Mouse (Mus musculus): ENCODE results near the gene Stk32c. TPM values are rescaled to one million over a fixed set of nuclear protein-coding genes. Genes with fewer than 3 reads are reported as not detected.

Gene Stk32c
- polyA plus RNA-seq, 1 experiment from 2014 or later = 0.26 TPM

- Histone ChIP-seq H3K9me3 (no peaks in the 10 kb centered on the region), H3K9ac (peak overlapping the region; percentile 58), H3K4me1 (peaks cover 7% of the 10 kb centered on the region; the same call in 1 of the 2 replicates), H3K27ac (no peak overlapping the region), H3K27me3 (peaks cover 45% of the 10 kb centered on the region), H3K4me3 (peak overlapping the region; percentile 64), H3K4me2 (replicated peaks) (peak overlapping the region; percentile 98), H3K36me3 (no peaks in the 10 kb centered on the region)
- peak; percentile 68; the same call in 1 of the 2 replicates for ATAC-seq (ENCODE audit: insufficient number of reproducible peaks, insufficient read depth, low FRiP score, low TSS enrichment)
- 1% methylated on average over 23 of the region's 23 CpGs for WGBS
Measured at GRCm38 (mm10) chr7:139188634-139189207, 24.4 kb downstream of the Stk32c start.

- H3K9me3 ChIP-seq = no peaks in the 10 kb centered on the region
- H3K9ac ChIP-seq = peak overlapping the region; percentile 58
- peaks cover 45% of the 10 kb centered on the region for H3K27me3 ChIP-seq
- peak; percentile 92 for ATAC-seq (ENCODE audit: insufficient number of reproducible peaks, insufficient read depth, low FRiP score, low TSS enrichment)
- H3K4me1 ChIP-seq = peaks cover 7% of the 10 kb centered on the region; the same call in 1 of the 2 replicates
- H3K4me3 ChIP-seq = peak overlapping the region; percentile 64
- H3K36me3 ChIP-seq = no peaks in the 10 kb centered on the region
- H3K27ac ChIP-seq = no peak overlapping the region
- H3K4me2 ChIP-seq (replicated peaks) = peak overlapping the region; percentile 98
- under 1% methylated on average over 93 of the region's 94 CpGs for WGBS
Measured at GRCm38 (mm10) chr7:139187771-139188633, 25.1 kb downstream of the Stk32c start.

- Histone ChIP-seq H3K9me3 (no peaks in the 10 kb centered on the region), H3K9ac (no peak overlapping the region), H3K36me3 (no peaks in the 10 kb centered on the region), H3K27ac (no peak overlapping the region), H3K27me3 (peaks cover 45% of the 10 kb centered on the region), H3K4me3 (peak overlapping the region; percentile 64), H3K4me1 (peaks cover 7% of the 10 kb centered on the region; the same call in 1 of the 2 replicates), H3K4me2 (replicated peaks) (peak overlapping the region; percentile 98)
- WGBS = 37% methylated on average over 7 of the region's 7 CpGs
- ATAC-seq (ENCODE audit: insufficient number of reproducible peaks, insufficient read depth, low FRiP score, low TSS enrichment) = no peak
Measured at GRCm38 (mm10) chr7:139187277-139187676, 25.8 kb downstream of the Stk32c start.

GRCm38 (mm10) chr7:139186436-139186835, 26.7 kb downstream of the Stk32c start:
- H3K9me3 ChIP-seq = no peaks in the 10 kb centered on the region
- H3K9ac ChIP-seq = no peak overlapping the region
- no peak overlapping the region for H3K4me2 ChIP-seq (replicated peaks)
- no peak overlapping the region for H3K27ac ChIP-seq
- H3K36me3 ChIP-seq = no peaks in the 10 kb centered on the region
- peaks cover 45% of the 10 kb centered on the region for H3K27me3 ChIP-seq
- no peak for ATAC-seq (ENCODE audit: insufficient number of reproducible peaks, insufficient read depth, low FRiP score, low TSS enrichment)
- H3K4me1 ChIP-seq = peaks cover 7% of the 10 kb centered on the region; the same call in 1 of the 2 replicates
- H3K4me3 ChIP-seq = no peak overlapping the region
- 72% methylated on average over 8 of the region's 8 CpGs for WGBS

GRCm38 (mm10) chr7:139185971-139186370, 27.1 kb downstream of the Stk32c start:
- Histone ChIP-seq H3K27me3 (peaks cover 45% of the 10 kb centered on the region), H3K36me3 (no peaks in the 10 kb centered on the region), H3K4me2 (replicated peaks) (no peak overlapping the region), H3K4me1 (peaks cover 7% of the 10 kb centered on the region; the same call in 1 of the 2 replicates), H3K4me3 (no peak overlapping the region), H3K9ac (no peak overlapping the region), H3K27ac (no peak overlapping the region), H3K9me3 (no peaks in the 10 kb centered on the region)
- WGBS = 39% methylated on average over 5 of the region's 5 CpGs
- no peak for ATAC-seq (ENCODE audit: insufficient number of reproducible peaks, insufficient read depth, low FRiP score, low TSS enrichment)

GRCm38 (mm10) chr7:139184846-139185245, 28.3 kb downstream of the Stk32c start:
- Histone ChIP-seq H3K9ac (no peak overlapping the region), H3K36me3 (no peaks in the 10 kb centered on the region), H3K4me3 (no peak overlapping the region), H3K27ac (no peak overlapping the region), H3K27me3 (peaks cover 41% of the 10 kb centered on the region), H3K4me2 (replicated peaks) (no peak overlapping the region), H3K9me3 (no peaks in the 10 kb centered on the region), H3K4me1 (peaks cover 7% of the 10 kb centered on the region; the same call in 1 of the 2 replicates)
- no peak for ATAC-seq (ENCODE audit: insufficient number of reproducible peaks, insufficient read depth, low FRiP score, low TSS enrichment)
- 82% methylated on average over 7 of the region's 7 CpGs for WGBS

GRCm38 (mm10) chr7:139184396-139184795, 28.7 kb downstream of the Stk32c start:
- Histone ChIP-seq H3K27ac (no peak overlapping the region), H3K27me3 (peaks cover 41% of the 10 kb centered on the region), H3K9me3 (no peaks in the 10 kb centered on the region), H3K4me3 (no peak overlapping the region), H3K36me3 (no peaks in the 10 kb centered on the region), H3K9ac (no peak overlapping the region), H3K4me1 (peaks cover 7% of the 10 kb centered on the region; the same call in 1 of the 2 replicates), H3K4me2 (replicated peaks) (no peak overlapping the region)
- no peak for ATAC-seq (ENCODE audit: insufficient number of reproducible peaks, insufficient read depth, low FRiP score, low TSS enrichment)
- 76% methylated on average over 4 of the region's 4 CpGs for WGBS

GRCm38 (mm10) chr7:139180058-139180457, 33.0 kb downstream of the Stk32c start:
- ATAC-seq (ENCODE audit: insufficient number of reproducible peaks, insufficient read depth, low FRiP score, low TSS enrichment) = no peak
- no peak overlapping the region for H3K4me2 ChIP-seq (replicated peaks)
- H3K9me3 ChIP-seq = no peaks in the 10 kb centered on the region

GRCm38 (mm10) chr7:139179299-139179698, 33.8 kb downstream of the Stk32c start:
- no peak for ATAC-seq (ENCODE audit: insufficient number of reproducible peaks, insufficient read depth, low FRiP score, low TSS enrichment)
- no peak overlapping the region for H3K4me2 ChIP-seq (replicated peaks)
- H3K27ac ChIP-seq = no peak overlapping the region
- no peaks in the 10 kb centered on the region for H3K36me3 ChIP-seq
- H3K9me3 ChIP-seq = no peaks in the 10 kb centered on the region
- no peak overlapping the region for H3K9ac ChIP-seq
- WGBS = 75% methylated on average over 5 of the region's 5 CpGs
- H3K4me3 ChIP-seq = no peak overlapping the region
- no peaks in the 10 kb centered on the region for H3K4me1 ChIP-seq
- no peaks in the 10 kb centered on the region for H3K27me3 ChIP-seq

More at GRCm38 (mm10) chr7:139180058-139180457, 33.0 kb downstream of the Stk32c start:
- no peak overlapping the region for H3K27ac ChIP-seq
- 84% methylated on average over 3 of the region's 3 CpGs for WGBS
- no peaks in the 10 kb centered on the region for H3K4me1 ChIP-seq
- no peak overlapping the region for H3K4me3 ChIP-seq
- H3K36me3 ChIP-seq = no peaks in the 10 kb centered on the region
- H3K27me3 ChIP-seq = peaks cover 7% of the 10 kb centered on the region; the same call in 1 of the 2 replicates
- H3K9ac ChIP-seq = no peak overlapping the region

- Histone ChIP-seq H3K4me3 (no peak overlapping the region), H3K4me1 (no peaks in the 10 kb centered on the region), H3K9me3 (no peaks in the 10 kb centered on the region), H3K9ac (no peak overlapping the region), H3K4me2 (replicated peaks) (no peak overlapping the region), H3K36me3 (no peaks in the 10 kb centered on the region), H3K27me3 (no peaks in the 10 kb centered on the region), H3K27ac (no peak overlapping the region)
- 58% methylated on average over 4 of the region's 4 CpGs for WGBS
- ATAC-seq (ENCODE audit: insufficient number of reproducible peaks, insufficient read depth, low FRiP score, low TSS enrichment) = no peak
Measured at GRCm38 (mm10) chr7:139169143-139169542, 44.0 kb downstream of the Stk32c start.

GRCm38 (mm10) chr7:139164410-139164809, 48.7 kb downstream of the Stk32c start:
- Histone ChIP-seq H3K9ac (no peak overlapping the region), H3K27me3 (no peaks in the 10 kb centered on the region), H3K4me2 (replicated peaks) (no peak overlapping the region), H3K9me3 (no peaks in the 10 kb centered on the region), H3K4me1 (no peaks in the 10 kb centered on the region), H3K36me3 (no peaks in the 10 kb centered on the region), H3K27ac (no peak overlapping the region), H3K4me3 (no peak overlapping the region)
- ATAC-seq (ENCODE audit: insufficient number of reproducible peaks, insufficient read depth, low FRiP score, low TSS enrichment) = no peak
- WGBS = 75% methylated on average over 5 of the region's 5 CpGs

- peaks cover 5% of the 10 kb centered on the region; the same call in 1 of the 2 replicates for H3K27me3 ChIP-seq
- H3K27ac ChIP-seq = no peak overlapping the region
- no peak overlapping the region for H3K9ac ChIP-seq
- no peaks in the 10 kb centered on the region for H3K36me3 ChIP-seq
- no peaks in the 10 kb centered on the region for H3K9me3 ChIP-seq
- H3K4me3 ChIP-seq = no peak overlapping the region
- H3K4me2 ChIP-seq (replicated peaks) = no peak overlapping the region
- 70% methylated on average over 5 of the region's 5 CpGs for WGBS
- no peaks in the 10 kb centered on the region for H3K4me1 ChIP-seq
- ATAC-seq (ENCODE audit: insufficient number of reproducible peaks, insufficient read depth, low FRiP score, low TSS enrichment) = no peak
Measured at GRCm38 (mm10) chr7:139158956-139159355, 54.2 kb downstream of the Stk32c start.

Data from embryonic facial prominence, embryonic 12.5 days (tissue).